In the genomic region with DNA sequence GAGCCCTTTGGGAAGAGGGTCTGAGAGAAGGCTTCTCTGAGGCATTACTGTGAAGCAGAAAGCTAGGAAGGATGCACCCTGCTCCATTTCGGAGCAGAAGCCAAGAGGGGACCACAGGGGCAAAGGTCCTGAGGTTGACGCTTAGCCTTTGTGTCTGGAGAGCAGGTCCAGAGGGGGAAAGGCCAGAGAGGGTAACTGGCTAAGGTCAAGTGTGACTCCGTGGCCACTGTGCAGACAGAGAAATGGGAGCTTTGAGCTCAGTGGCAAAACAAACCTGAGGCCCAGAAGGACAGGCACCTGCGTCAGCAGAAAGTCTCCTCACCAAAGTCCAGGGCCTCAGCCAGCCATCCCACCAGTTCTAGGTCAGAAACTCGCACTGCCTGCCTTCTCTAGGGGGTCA, we compare ENCODE assay signal across 19 mouse cellular contexts. TPM values are rescaled to one million over a fixed set of nuclear protein-coding genes. Genes with fewer than 3 reads are reported as not detected.
DNase-seq lines count a peak whose midpoint lies in the region; ATAC-seq and TF ChIP-seq lines count a peak whose summit lies in the region.
"Had no signal": no experiment of that assay in that cellular context is flagged by ENCODE, and none has a peak within 500 bp of the region (broad histone marks: within the 10 kb centered on the region; RNA-seq: fewer than 3 reads in every experiment).

No protein-coding gene starts in this region.

- H3K27ac ChIP-seq in hindbrain, embryonic 10.5 days, result peak overlapping the region; percentile 59
- H3K27ac ChIP-seq in hindbrain, embryonic 14.5 days, result no peak overlapping the region
- peak overlapping the region; percentile 17; the same call in 1 of the 2 replicates for H3K27ac ChIP-seq in olfactory bulb, adult 2 months (ENCODE audit: insufficient read depth, low read depth, low read length)
- H3K27ac ChIP-seq: embryonic facial prominence, embryonic 10.5 days; embryonic facial prominence, embryonic 12.5 days; forebrain, embryonic 13.5 days; forebrain, embryonic 15.5 days had no signal

- peaks cover 100% of the 10 kb centered on the region for H3K4me1 ChIP-seq in hindbrain, embryonic 10.5 days (replicated peaks)
- peaks cover 17% of the 10 kb centered on the region for H3K4me1 ChIP-seq in hindbrain, embryonic 14.5 days (replicated peaks; ENCODE audit: control insufficient read depth, insufficient read depth, low read length)
- peaks cover 75% of the 10 kb centered on the region for H3K4me1 ChIP-seq in olfactory bulb, adult 2 months (ENCODE audit: control insufficient read depth, insufficient read depth, low read length)

- H3K36me3 ChIP-seq in hindbrain, embryonic 10.5 days, result no peaks in the 10 kb centered on the region
- H3K36me3 ChIP-seq in hindbrain, embryonic 14.5 days (replicated peaks; ENCODE audit: control insufficient read depth, insufficient read depth), result no peaks in the 10 kb centered on the region
- H3K36me3 ChIP-seq: embryonic facial prominence, embryonic 10.5 days; embryonic facial prominence, embryonic 12.5 days; forebrain, embryonic 15.5 days had no signal

- H3K9me3 ChIP-seq in hindbrain, embryonic 10.5 days, result no peaks in the 10 kb centered on the region
- H3K9me3 ChIP-seq in hindbrain, embryonic 14.5 days (ENCODE audit: control insufficient read depth, low read length), result no peaks in the 10 kb centered on the region
- H3K9me3 ChIP-seq: embryonic facial prominence, embryonic 10.5 days; embryonic facial prominence, embryonic 12.5 days; forebrain, embryonic 13.5 days; forebrain, embryonic 15.5 days had no signal

- no peak overlapping the region for H3K4me3 ChIP-seq in hindbrain, embryonic 10.5 days
- H3K4me3 ChIP-seq in hindbrain, embryonic 14.5 days (replicated peaks; ENCODE audit: low read length), result no peak overlapping the region
- H3K4me3 ChIP-seq in olfactory bulb, adult 2 months (ENCODE audit: insufficient read depth, low read depth, low read length), result 0 out of 2 replicates have a peak overlapping the region, but pooled peaks have one; percentile 0
- H3K4me3 ChIP-seq: embryonic facial prominence, embryonic 10.5 days; embryonic facial prominence, embryonic 12.5 days; forebrain, embryonic 13.5 days; forebrain, embryonic 15.5 days had no signal

- H3K9ac ChIP-seq in hindbrain, embryonic 14.5 days, result no peak overlapping the region
- H3K9ac ChIP-seq: embryonic facial prominence, embryonic 12.5 days; forebrain, embryonic 13.5 days; forebrain, embryonic 15.5 days; forebrain, postnatal 0 days had no signal

- peaks cover 92% of the 10 kb centered on the region for H3K27me3 ChIP-seq in hindbrain, embryonic 10.5 days (ENCODE audit: insufficient read depth, poor library complexity, severe bottlenecking)
- peaks cover 7% of the 10 kb centered on the region; the same call in 1 of the 2 replicates for H3K27me3 ChIP-seq in hindbrain, embryonic 14.5 days (ENCODE audit: control insufficient read depth, insufficient read depth, low read length)

- 51% methylated on average over 5 of the region's 5 CpGs for WGBS in hindbrain, embryonic 10.5 days
- WGBS in hindbrain, embryonic 14.5 days, result 61% methylated on average over 5 of the region's 5 CpGs
- 90% methylated on average over 5 of the region's 5 CpGs for WGBS in olfactory bulb, adult 2 months

- H3K4me2 ChIP-seq in hindbrain, embryonic 14.5 days (replicated peaks), result no peak overlapping the region
- H3K4me2 ChIP-seq: embryonic facial prominence, embryonic 12.5 days; forebrain, embryonic 13.5 days; forebrain, embryonic 15.5 days had no signal

- DNase-seq in cerebellum, adult 9-10 months, result peak; percentile 51
- no peak for DNase-seq in cerebellum, adult 9-11 months
- no peak for DNase-seq in hindbrain, embryonic 10.5 days (ENCODE audit: low spot score)
- DNase-seq in hindbrain, embryonic 14.5 days (ENCODE audit: low spot score), result no peak
- peak; percentile 12 for DNase-seq in kidney, adult 9 months
- DNase-seq in kidney, postnatal 14 days, result no peak
- no peak for DNase-seq in adrenal gland, postnatal 36 days
- DNase-seq: adrenal gland, adult 2 months; adrenal gland, postnatal 10 days; adrenal gland, postnatal 25 days; cerebellum, adult 11 months; forebrain, postnatal 0 days had no signal

- no peak for ATAC-seq in hindbrain, embryonic 14.5 days (ENCODE audit: low FRiP score)
- ATAC-seq: forebrain, embryonic 13.5 days; forebrain, embryonic 15.5 days; forebrain, postnatal 0 days had no signal

- TF ChIP-seq CTCF in olfactory bulb, adult 2 months (IDR thresholded peaks at IDR 0.05; ENCODE audit: insufficient read depth, low read depth, low read length), result no peak

- no peak for TF ChIP-seq POLR2A in olfactory bulb, adult 2 months (IDR thresholded peaks at IDR 0.05; ENCODE audit: insufficient read depth, low read depth, low read length)

RNA-seq across cellular contexts. Expression of a gene that starts 12.7 kb away (rescaled TPM):
- 2.2 and 4.2 TPM in 2 replicates for polyA plus RNA-seq in hindbrain, embryonic 10.5 days (2016; fragmentation: Nextera tagmentation; extraction: Ambion mirVana)
- 9.0 and 10.1 TPM in 2 replicates for polyA plus RNA-seq in hindbrain, embryonic 14.5 days (2014; fragmentation: Nextera tagmentation; extraction: Ambion mirVana)
- polyA plus RNA-seq in olfactory bulb, adult 2 months (2012; ENCODE audit: insufficient read depth, insufficient read length, low replicate concordance, missing spikeins), result not detected in 2 replicates
- total RNA-seq in adrenal gland, postnatal 36 days (2021), result 10 to 100 TPM in 1 of 2 experiments, 1 to 10 TPM in 1; 3.4 to 12.2 TPM
- total RNA-seq: MEL had no signal
- polyA plus RNA-seq: C2C12 had no signal

RNA-seq across cellular contexts. Expression of a gene that starts 47.8 kb away (rescaled TPM):
- polyA plus RNA-seq in hindbrain, embryonic 10.5 days (2016; fragmentation: Nextera tagmentation; extraction: Ambion mirVana), result 541 and 748 TPM in 2 replicates
- polyA plus RNA-seq in hindbrain, embryonic 14.5 days (2014; fragmentation: Nextera tagmentation; extraction: Ambion mirVana), result 136 and 148 TPM in 2 replicates
- polyA plus RNA-seq in olfactory bulb, adult 2 months (2012; ENCODE audit: insufficient read depth, insufficient read length, low replicate concordance, missing spikeins), result not detected in 2 replicates
- 10 to 100 TPM; 16.1 to 19.4 TPM for total RNA-seq in adrenal gland, postnatal 36 days (2021)

RNA-seq across cellular contexts. Expression of a gene that starts 57.0 kb away (rescaled TPM):
- polyA plus RNA-seq in hindbrain, embryonic 10.5 days (2016; fragmentation: Nextera tagmentation; extraction: Ambion mirVana), result 19.1 and 23.9 TPM in 2 replicates
- 68.0 and 76.5 TPM in 2 replicates for polyA plus RNA-seq in hindbrain, embryonic 14.5 days (2014; fragmentation: Nextera tagmentation; extraction: Ambion mirVana)
- polyA plus RNA-seq in olfactory bulb, adult 2 months (2012; ENCODE audit: insufficient read depth, insufficient read length, low replicate concordance, missing spikeins), result not detected in 2 replicates
- 10 to 100 TPM; 20.0 to 22.9 TPM for total RNA-seq in adrenal gland, postnatal 36 days (2021)

Comparison
In these comparisons a context has a peak if more than half of its experiments do, and no peak if none do; other contexts are left out.
1. DNase-seq: peak in cerebellum, adult 9-10 months (single experiment) and kidney, adult 9 months (single experiment); none in cerebellum, adult 9-11 months (single experiment), hindbrain, embryonic 10.5 days (single experiment), hindbrain, embryonic 14.5 days (single experiment), kidney, postnatal 14 days (single experiment) and adrenal gland, postnatal 36 days (0 of 2).
2. RNA of a gene that starts 57.0 kb away (polyA plus RNA-seq): 68.0 to 76.5 TPM in hindbrain, embryonic 14.5 days and 19.1 to 23.9 TPM in hindbrain, embryonic 10.5 days; not detected in olfactory bulb, adult 2 months; every median in the first group is over 10 times any median in the second.